In genomic region chr1:131910001-131910648, GRCm38 (mm10) we compare ENCODE assay signal across 8 mouse cellular contexts. TPM values are rescaled to one million over a fixed set of nuclear protein-coding genes. Genes with fewer than 3 reads are reported as not detected.
DNase-seq lines count a peak whose midpoint lies in the region; ATAC-seq and TF ChIP-seq lines count a peak whose summit lies in the region.

Gene Nucks1 (plus strand): TSS chr1:131910534.

- peak within 1 kb of the TSS; percentile 79 for H3K4me2 ChIP-seq in forebrain, embryonic 16.5 days (ENCODE audit: low read length)
- H3K4me2 ChIP-seq in lung, embryonic 14.5 days = peak within 1 kb of the TSS; percentile 73

- peak within 1 kb of the TSS; percentile 94 for H3K9ac ChIP-seq in forebrain, embryonic 16.5 days (replicated peaks; ENCODE audit: low read depth, low read length)
- peak within 1 kb of the TSS; percentile 99 for H3K9ac ChIP-seq in lung, embryonic 14.5 days

- TF ChIP-seq POLR2A in olfactory bulb, adult 2 months (IDR thresholded peaks at IDR 0.05; ENCODE audit: insufficient read depth, low read depth, low read length) = 0 out of 2 replicates have a peak, but pooled peaks have one; percentile 46
- peak; percentile 5; the same call in 1 of the 2 replicates for TF ChIP-seq POLR2A in thymus, adult 2 months (IDR thresholded peaks at IDR 0.05; ENCODE audit: control insufficient read depth, extremely low read depth, insufficient read depth, low read length, poor library complexity)

- H3K4me3 ChIP-seq in G1E (ENCODE audit: low read depth, low read length) = peak within 1 kb of the TSS; percentile 94
- H3K4me3 ChIP-seq in forebrain, embryonic 16.5 days (replicated peaks; ENCODE audit: low read length) = peak within 1 kb of the TSS; percentile 96
- peak within 1 kb of the TSS; percentile 95 for H3K4me3 ChIP-seq in layer of hippocampus, adult 2 months
- H3K4me3 ChIP-seq in lung, embryonic 14.5 days (ENCODE audit: low read depth, low read length) = peak within 1 kb of the TSS; percentile 94
- peak within 1 kb of the TSS; percentile 92 for H3K4me3 ChIP-seq in olfactory bulb, adult 2 months (ENCODE audit: insufficient read depth, low read depth, low read length)
- H3K4me3 ChIP-seq in thymus, adult 2 months (ENCODE audit: control insufficient read depth, insufficient read depth, low read length) = peak within 1 kb of the TSS; percentile 67

- H3K27ac ChIP-seq in forebrain, embryonic 16.5 days (ENCODE audit: low read length) = peak within 1 kb of the TSS; percentile 99
- peak within 1 kb of the TSS; percentile 99 for H3K27ac ChIP-seq in layer of hippocampus, adult 2 months
- peak within 1 kb of the TSS; percentile 99 for H3K27ac ChIP-seq in lung, embryonic 14.5 days (ENCODE audit: low read depth)
- peak within 1 kb of the TSS; percentile 71 for H3K27ac ChIP-seq in olfactory bulb, adult 2 months (ENCODE audit: insufficient read depth, low read depth, low read length)
- H3K27ac ChIP-seq in thymus, adult 2 months (ENCODE audit: control insufficient read depth, insufficient read depth, low read length) = peak within 1 kb of the TSS; percentile 38; the same call in 1 of the 2 replicates

- no peak for TF ChIP-seq CTCF in G1E (IDR thresholded peaks at IDR 0.05; ENCODE audit: low read depth, low read length)
- peak; percentile 69 for TF ChIP-seq CTCF in layer of hippocampus, adult 2 months (conservative IDR thresholded peaks at IDR 0.05)
- TF ChIP-seq CTCF in lung, embryonic 14.5 days (IDR thresholded peaks at IDR 0.05; ENCODE audit: low read depth) = no peak
- TF ChIP-seq CTCF in olfactory bulb, adult 2 months (IDR thresholded peaks at IDR 0.05; ENCODE audit: insufficient read depth, low read depth, low read length) = no peak
- TF ChIP-seq CTCF in thymus, adult 2 months (IDR thresholded peaks at IDR 0.05; ENCODE audit: borderline replicate concordance, control insufficient read depth, extremely low read depth, insufficient read depth, low read length, poor library complexity) = 0 out of 2 replicates have a peak, but pooled peaks have one; percentile 24

- DNase-seq in G1E (ENCODE audit: low spot score) = peak; percentile 98
- peak; percentile 99 to 100 for DNase-seq in cerebellum, adult 18-20 months
- DNase-seq in heart, postnatal 36 days = peak; percentile 97 to 99
- DNase-seq in layer of hippocampus, adult 2 months (ENCODE audit: low spot score in 2 of 2) = peak; percentile 99 to 100
- peak; percentile 97 for DNase-seq in lung, embryonic 14.5 days
- DNase-seq in thymus, adult 2 months = peak; percentile 100

- no peaks in the 10 kb centered on the region for H3K9me3 ChIP-seq in G1E (replicated peaks)
- H3K9me3 ChIP-seq in forebrain, embryonic 16.5 days (ENCODE audit: control insufficient read depth, low read length) = no peaks in the 10 kb centered on the region
- no peaks in the 10 kb centered on the region for H3K9me3 ChIP-seq in lung, embryonic 14.5 days (ENCODE audit: low read depth, low read length)

- intact Hi-C loops in heart, postnatal 36 days (cut with DNase I) = loop anchor here (2.0 kb wide), 2 partner anchors 43 to 81 kb away; partner anchors contain the start of gene Rab29

- under 1% methylated on average over 35 of the region's 35 CpGs for WGBS in forebrain, embryonic 16.5 days
- WGBS in lung, embryonic 14.5 days = under 1% methylated on average over 35 of the region's 35 CpGs
- under 1% methylated on average over 34 of the region's 35 CpGs for WGBS in olfactory bulb, adult 2 months
- under 1% methylated on average over 35 of the region's 35 CpGs for WGBS in thymus, adult 2 months

- peaks cover 28% of the 10 kb centered on the region for H3K36me3 ChIP-seq in G1E (replicated peaks)
- H3K36me3 ChIP-seq in forebrain, embryonic 16.5 days (ENCODE audit: control insufficient read depth, insufficient read depth) = no peaks in the 10 kb centered on the region
- peaks cover 14% of the 10 kb centered on the region for H3K36me3 ChIP-seq in lung, embryonic 14.5 days (ENCODE audit: insufficient read depth)
- H3K36me3 ChIP-seq in thymus, adult 2 months (ENCODE audit: control insufficient read depth, insufficient read depth, low read length) = no peaks in the 10 kb centered on the region

- H3K27me3 ChIP-seq in G1E (ENCODE audit: insufficient read depth, low read length) = peaks cover 10% of the 10 kb centered on the region
- H3K27me3 ChIP-seq in forebrain, embryonic 16.5 days (replicated peaks; ENCODE audit: control insufficient read depth, insufficient read depth, low read length) = peaks cover 13% of the 10 kb centered on the region
- H3K27me3 ChIP-seq in lung, embryonic 14.5 days (ENCODE audit: insufficient read depth, low read length) = no peaks in the 10 kb centered on the region
- no peaks in the 10 kb centered on the region for H3K27me3 ChIP-seq in thymus, adult 2 months (ENCODE audit: control insufficient read depth, insufficient read depth, low read length)

- H3K4me1 ChIP-seq in G1E (ENCODE audit: insufficient read depth, low read depth, low read length) = peaks cover 41% of the 10 kb centered on the region
- peaks cover 16% of the 10 kb centered on the region for H3K4me1 ChIP-seq in forebrain, embryonic 16.5 days (replicated peaks; ENCODE audit: control insufficient read depth, insufficient read depth, low read length)
- H3K4me1 ChIP-seq in lung, embryonic 14.5 days (ENCODE audit: insufficient read depth) = peaks cover 7% of the 10 kb centered on the region
- H3K4me1 ChIP-seq in olfactory bulb, adult 2 months (ENCODE audit: control insufficient read depth, insufficient read depth, low read length) = peaks cover 4% of the 10 kb centered on the region; the same call in 1 of the 2 replicates
- peaks cover 2% of the 10 kb centered on the region; the same call in 1 of the 2 replicates for H3K4me1 ChIP-seq in thymus, adult 2 months (replicated peaks; ENCODE audit: control insufficient read depth, insufficient read depth, low read length)

- ATAC-seq in G1E (ENCODE audit: extremely low read depth, insufficient number of reproducible peaks, low FRiP score, poor library complexity, severe bottlenecking) = peak; percentile 99
- peak; percentile 99 for ATAC-seq in forebrain, embryonic 16.5 days
- peak; percentile 98 for ATAC-seq in lung, embryonic 14.5 days (ENCODE audit: insufficient read depth)

RNA-seq across cellular contexts. Expression of gene Nucks1, which starts in this region (rescaled TPM):
- total RNA-seq in G1E (2014; fragmentation: Nextera tagmentation) (376 and 404 TPM in 2 replicates), G1E (2017) (405 and 507 TPM in 2 replicates)
- polyA plus RNA-seq in G1E (2012) = 35.2 and 38.1 TPM in 2 replicates
- polyA plus RNA-seq in forebrain, embryonic 16.5 days (2015; fragmentation: Nextera tagmentation; extraction: Ambion mirVana) = 59.4 and 66.7 TPM in 2 replicates
- total RNA-seq in heart, postnatal 36 days (2021) = 10 to 100 TPM; 52.1 to 58.6 TPM
- 100 to 1,000 TPM; 159 to 161 TPM for total RNA-seq in layer of hippocampus, adult 2 months (2021)
- 64.9 and 66.1 TPM in 2 replicates for polyA plus RNA-seq in lung, embryonic 14.5 days (2014; fragmentation: Nextera tagmentation; extraction: Ambion mirVana)
- polyA plus RNA-seq in olfactory bulb, adult 2 months (2012; ENCODE audit: insufficient read depth, insufficient read length, low replicate concordance, missing spikeins) = 215 and 292 TPM in 2 replicates
- 16.6 and 21.4 TPM in 2 replicates for polyA plus RNA-seq in thymus, adult 2 months (2012; rRNA removed)

Comparison
In these comparisons a context has a peak if more than half of its experiments do, and no peak if none do; other contexts are left out.
1. Peak in every context shown above with its lines: DNase-seq, ATAC-seq, H3K4me3 ChIP-seq and H3K27ac ChIP-seq.
2. CTCF ChIP-seq: peak in layer of hippocampus, adult 2 months (single experiment) and thymus, adult 2 months (single experiment); none in G1E (single experiment), lung, embryonic 14.5 days (single experiment) and olfactory bulb, adult 2 months (single experiment).
3. H3K27ac ChIP-seq: peak in every context shown above with its lines; median percentile 99 in forebrain, embryonic 16.5 days; 99 in layer of hippocampus, adult 2 months; 99 in lung, embryonic 14.5 days; 71 in olfactory bulb, adult 2 months; 38 in thymus, adult 2 months.